Mouse (Mus musculus): ENCODE results near the gene Rimbp3. TPM values are rescaled to one million over a fixed set of nuclear protein-coding genes. Genes with fewer than 3 reads are reported as not detected.

The Rimbp3 gene
- polyA plus RNA-seq, 1 experiment from 2014 or later = 0.24 TPM

DNA sequence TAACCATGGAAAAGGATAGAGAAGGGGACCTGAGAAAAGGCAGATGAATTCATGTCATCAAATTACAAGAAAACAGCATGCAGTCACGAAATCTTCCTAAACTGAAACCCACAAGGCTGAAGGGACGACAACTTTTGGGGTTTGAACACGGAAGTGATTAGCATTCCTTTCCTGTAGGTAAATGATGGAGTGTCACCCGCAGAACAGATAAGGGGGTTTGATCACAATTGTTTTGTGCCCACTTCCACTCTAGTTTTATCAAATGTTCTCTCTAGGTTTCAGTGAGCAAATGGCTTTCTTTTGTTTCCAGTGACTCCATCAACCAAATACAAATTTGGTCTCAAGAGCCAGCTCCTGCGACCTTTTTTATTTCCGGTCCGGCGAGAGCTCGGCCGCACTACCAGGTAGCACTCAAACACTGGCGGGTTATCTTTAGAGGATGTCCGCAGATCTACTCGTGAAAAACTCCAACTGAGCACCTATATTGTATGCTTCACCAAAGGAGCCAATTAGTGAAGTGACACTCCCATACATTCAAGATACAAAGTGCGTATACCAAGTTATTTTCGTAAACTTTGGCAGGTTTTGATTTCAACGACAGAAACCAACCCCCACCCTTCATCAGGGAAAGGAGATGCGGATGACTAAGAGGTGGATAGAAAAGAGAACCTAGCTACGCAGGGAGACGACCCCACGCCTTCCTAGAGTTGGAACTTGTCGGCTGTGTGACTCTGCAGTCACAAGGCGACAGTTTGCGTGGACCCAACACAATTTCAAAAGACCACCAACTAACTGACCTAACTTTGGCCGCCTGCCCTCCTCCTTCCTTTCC lies 8.1 kb upstream of the Rimbp3 start:
- Histone ChIP-seq H3K9ac (peak overlapping the region; percentile 100), H3K27me3 (no peaks in the 10 kb centered on the region), H3K4me2 (peak overlapping the region; percentile 60), H3K4me1 (peaks cover 20% of the 10 kb centered on the region), H3K4me3 (peak overlapping the region; percentile 100), H3K36me3 (no peaks in the 10 kb centered on the region), H3K27ac (peak overlapping the region; percentile 74), H3K9me3 (no peaks in the 10 kb centered on the region)
- 2% methylated on average over 24 of the region's 24 CpGs for WGBS
- no peak for ATAC-seq (ENCODE audit: borderline replicate concordance, extremely low read depth, low FRiP score, low TSS enrichment)

DNA sequence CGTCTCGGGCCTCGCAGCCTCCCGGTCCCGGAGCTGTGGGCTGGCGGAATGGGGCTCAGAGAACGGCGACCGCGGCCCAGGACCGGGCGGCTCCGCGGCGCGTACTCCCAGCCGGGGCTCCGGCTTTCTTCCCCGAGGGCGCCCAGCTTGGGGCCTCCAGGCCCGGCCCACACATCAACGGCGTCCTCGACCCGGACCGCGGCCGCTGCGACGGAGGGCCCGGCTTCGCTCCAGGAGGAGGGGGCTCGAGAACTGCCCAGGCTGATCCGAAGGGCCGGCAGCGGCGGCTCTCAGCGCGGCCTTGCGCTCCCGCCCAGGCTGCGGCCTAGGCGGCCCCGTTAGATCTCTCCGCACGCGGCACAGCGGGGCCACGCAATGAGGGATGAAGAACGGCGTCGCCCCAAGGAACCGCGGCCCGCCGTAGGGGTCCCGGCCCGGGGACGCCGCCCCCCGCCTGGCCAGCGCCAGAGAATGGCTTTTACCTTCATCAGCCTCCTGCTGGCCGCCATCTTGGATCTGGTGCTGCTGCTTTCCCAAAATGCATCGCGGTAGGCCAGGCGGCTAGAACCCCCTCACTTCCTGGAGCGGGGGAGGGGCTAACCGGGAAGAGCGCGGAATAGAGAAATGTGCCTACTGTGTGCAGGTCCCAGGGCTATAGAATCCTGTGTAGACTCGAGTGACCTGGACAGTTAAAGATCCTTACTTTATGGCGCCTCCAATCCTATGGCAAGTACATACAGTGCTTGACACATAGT lies 7.3 kb upstream of the Rimbp3 start:
- peaks cover 20% of the 10 kb centered on the region for H3K4me1 ChIP-seq
- H3K36me3 ChIP-seq = no peaks in the 10 kb centered on the region
- H3K27ac ChIP-seq = peak overlapping the region; percentile 74
- peak overlapping the region; percentile 60 for H3K4me2 ChIP-seq
- no peaks in the 10 kb centered on the region for H3K9me3 ChIP-seq
- 1% methylated on average over 65 of the region's 72 CpGs for whole genome bisulfite sequencing
- peaks cover 1% of the 10 kb centered on the region; the same call in 1 of the 2 replicates for H3K27me3 ChIP-seq
- H3K4me3 ChIP-seq = peak overlapping the region; percentile 100
- ATAC-seq (ENCODE audit: borderline replicate concordance, extremely low read depth, low FRiP score, low TSS enrichment) = peak; percentile 91
- peak overlapping the region; percentile 100 for H3K9ac ChIP-seq

DNA sequence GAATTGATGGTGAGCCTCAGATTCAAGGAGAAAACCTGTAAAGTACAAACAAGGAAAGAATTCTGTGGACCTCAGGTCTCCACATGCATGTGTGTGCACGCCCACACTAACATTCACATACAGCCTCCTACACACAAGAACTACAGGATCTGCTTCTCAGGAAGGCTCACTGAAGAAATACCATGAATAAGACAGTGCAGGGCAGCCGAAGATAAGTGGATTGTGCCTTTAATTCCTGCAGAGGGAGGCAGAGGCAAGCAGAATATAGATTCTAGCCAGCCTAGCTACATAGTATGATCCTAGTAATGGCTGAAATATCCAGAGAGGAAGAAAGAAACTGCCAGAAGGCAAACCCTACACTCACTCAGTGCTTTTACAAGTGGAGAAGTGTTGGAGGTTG lies 6.4 kb upstream of the Rimbp3 start:
- Histone ChIP-seq H3K36me3 (no peaks in the 10 kb centered on the region), H3K27ac (no peak overlapping the region), H3K4me3 (no peak overlapping the region), H3K9ac (no peak overlapping the region), H3K4me1 (peaks cover 20% of the 10 kb centered on the region), H3K9me3 (no peaks in the 10 kb centered on the region), H3K4me2 (no peak overlapping the region), H3K27me3 (peaks cover 9% of the 10 kb centered on the region; the same call in 1 of the 2 replicates)
- 36% methylated on average over 2 of the region's 2 CpGs for WGBS
- ATAC-seq (ENCODE audit: borderline replicate concordance, extremely low read depth, low FRiP score, low TSS enrichment) = peak; percentile 41; the same call in 1 of the 2 replicates

DNA sequence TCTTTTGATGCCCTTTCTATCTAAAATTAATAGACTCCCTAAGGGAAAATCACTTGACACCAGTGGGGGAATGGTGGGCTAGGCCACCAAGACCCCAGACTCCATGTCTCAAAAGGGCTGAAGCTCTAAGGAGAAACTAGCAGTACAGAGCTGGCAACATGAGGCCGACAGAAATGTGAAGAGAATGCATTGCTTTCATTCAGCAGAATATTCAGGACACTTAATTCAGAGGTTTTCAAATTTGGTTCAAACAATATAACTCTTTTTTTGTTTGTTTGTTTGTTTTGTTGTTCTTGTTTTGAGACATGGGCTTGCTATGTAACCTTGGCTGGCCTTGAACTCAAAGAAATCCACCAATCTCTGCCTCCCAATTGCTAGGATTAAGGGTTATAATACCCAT lies 5.9 kb upstream of the Rimbp3 start, which contains the start of gene Ube2l3:
TSS of gene Ube2l3 (minus strand) at position 101 of the 400 bp plus-strand sequence.
- ATAC-seq (ENCODE audit: borderline replicate concordance, extremely low read depth, low FRiP score, low TSS enrichment) = no peak
- Histone ChIP-seq H3K4me2 (peak within 1 kb of the TSS; percentile 60), H3K27ac (no peak within 1 kb of the TSS), H3K9ac (peak within 1 kb of the TSS; percentile 100), H3K4me3 (peak within 1 kb of the TSS; percentile 100), H3K27me3 (peaks cover 12% of the 10 kb centered on the region; the same call in 1 of the 2 replicates), H3K4me1 (peaks cover 20% of the 10 kb centered on the region), H3K36me3 (no peaks in the 10 kb centered on the region), H3K9me3 (no peaks in the 10 kb centered on the region)
- 79% methylated on average over 1 of the region's 1 CpGs for WGBS

DNA sequence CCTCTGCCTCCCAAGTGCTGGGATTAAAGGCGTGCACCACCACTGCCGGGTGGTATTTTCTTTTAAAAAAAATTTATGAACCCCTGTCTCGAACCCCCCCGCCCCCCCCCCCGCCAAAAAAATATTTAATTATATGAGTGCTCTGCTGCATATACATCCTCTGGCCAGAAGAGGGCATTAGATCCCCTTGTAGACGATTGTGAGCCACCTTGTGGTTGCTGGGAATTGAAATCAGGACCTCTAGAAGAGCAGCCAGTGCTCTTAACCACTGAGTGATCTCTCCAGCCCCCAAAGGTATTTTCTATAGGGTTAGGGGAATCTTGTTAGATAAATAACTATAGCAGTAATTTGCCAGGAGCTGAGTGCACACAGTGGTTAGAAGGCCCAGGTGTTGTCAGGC lies 3.4 kb upstream of the Rimbp3 start:
- no peaks in the 10 kb centered on the region for H3K36me3 ChIP-seq
- no peak overlapping the region for H3K27ac ChIP-seq
- no peak overlapping the region for H3K9ac ChIP-seq
- 2% methylated on average over 6 of the region's 6 CpGs for WGBS
- H3K9me3 ChIP-seq = no peaks in the 10 kb centered on the region
- peaks cover 25% of the 10 kb centered on the region for H3K4me1 ChIP-seq
- H3K4me2 ChIP-seq = no peak overlapping the region
- H3K27me3 ChIP-seq = peaks cover 28% of the 10 kb centered on the region
- no peak for ATAC-seq (ENCODE audit: borderline replicate concordance, extremely low read depth, low FRiP score, low TSS enrichment)
- H3K4me3 ChIP-seq = no peak overlapping the region

DNA sequence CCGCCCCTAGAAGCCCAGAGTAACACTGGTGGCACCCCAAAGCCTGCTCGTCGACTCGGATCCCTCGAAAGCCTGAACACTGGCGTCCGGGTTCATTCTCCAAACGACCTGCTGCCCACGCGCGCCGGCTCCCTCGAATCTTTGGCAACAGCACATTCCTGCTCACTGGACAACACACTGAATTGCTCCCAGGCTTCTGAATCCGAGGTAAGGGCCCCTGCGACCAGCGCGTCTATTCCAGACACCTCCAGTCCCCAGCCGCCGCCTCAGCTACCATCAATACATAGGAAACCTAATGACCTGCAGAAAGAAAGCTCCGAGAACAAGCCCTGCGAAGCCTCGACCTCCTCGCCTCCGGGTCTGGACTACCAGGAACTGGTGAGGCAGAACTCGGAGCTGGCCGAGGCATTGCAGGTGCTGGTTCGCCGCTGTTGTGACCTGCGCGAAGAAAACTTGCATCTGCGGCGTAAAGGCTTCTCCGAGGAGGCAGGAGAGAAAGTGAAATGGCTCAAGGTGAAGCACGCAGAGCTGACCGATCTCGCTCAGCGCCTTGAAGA lies 1.1 kb downstream of the Rimbp3 start:
- peak; percentile 9; the same call in 1 of the 2 replicates for ATAC-seq (ENCODE audit: borderline replicate concordance, extremely low read depth, low FRiP score, low TSS enrichment)
- Histone ChIP-seq H3K9me3 (no peaks in the 10 kb centered on the region), H3K4me1 (peaks cover 20% of the 10 kb centered on the region), H3K27me3 (peaks cover 50% of the 10 kb centered on the region), H3K9ac (peak overlapping the region; percentile 23), H3K4me2 (peak overlapping the region; percentile 99), H3K36me3 (no peaks in the 10 kb centered on the region), H3K27ac (peak overlapping the region; percentile 12; the same call in 1 of the 2 replicates), H3K4me3 (peak overlapping the region; percentile 51)
- 1% methylated on average over 37 of the region's 37 CpGs for WGBS

DNA sequence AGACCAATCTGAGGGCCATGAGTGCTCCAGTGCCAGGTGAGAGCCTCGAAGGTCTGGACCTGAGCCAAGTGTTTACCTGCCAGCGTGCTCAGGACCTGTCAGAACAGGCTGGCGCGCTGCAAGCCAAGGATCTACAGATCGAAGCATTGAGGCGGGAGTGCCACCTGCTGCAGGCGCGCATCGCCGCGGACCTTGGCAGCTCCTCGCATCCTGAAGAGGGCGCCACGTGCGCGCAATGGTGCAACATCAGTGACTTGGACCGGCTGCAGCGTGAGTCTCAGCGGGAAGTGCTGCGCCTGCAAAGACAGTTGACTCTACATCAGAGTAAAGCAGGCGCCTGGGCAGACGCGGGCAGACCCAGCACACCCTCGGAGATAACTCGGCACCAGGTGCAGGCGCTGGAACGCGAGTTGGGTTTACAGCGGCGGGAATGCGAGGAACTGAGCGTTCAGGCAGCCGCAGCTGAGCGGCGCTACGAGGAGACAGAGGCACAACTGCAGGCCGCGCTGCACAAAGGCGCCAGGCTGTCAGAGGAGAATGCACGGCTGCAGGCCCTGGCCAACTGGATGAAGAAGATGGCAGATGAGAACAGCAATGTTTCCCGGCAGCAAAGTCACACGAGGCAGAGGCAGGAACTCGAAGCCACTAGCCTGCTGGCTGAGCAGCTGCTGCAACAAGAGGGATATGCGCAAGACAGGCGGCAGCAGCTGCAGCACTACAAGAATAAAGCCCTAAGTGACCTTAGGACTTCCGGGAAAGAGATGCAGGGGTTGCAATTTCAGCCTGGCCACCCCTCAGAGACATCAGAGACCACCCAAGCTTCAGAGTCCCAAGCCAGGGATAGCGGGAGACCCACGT lies 1.8 kb downstream of the Rimbp3 start:
- Histone ChIP-seq H3K36me3 (no peaks in the 10 kb centered on the region), H3K4me3 (peak overlapping the region; percentile 51), H3K27ac (peak overlapping the region; percentile 12; the same call in 1 of the 2 replicates), H3K9ac (peak overlapping the region; percentile 23; the same call in 1 of the 2 replicates), H3K4me1 (peaks cover 20% of the 10 kb centered on the region), H3K4me2 (peak overlapping the region; percentile 99), H3K9me3 (no peaks in the 10 kb centered on the region), H3K27me3 (peaks cover 50% of the 10 kb centered on the region)
- ATAC-seq (ENCODE audit: borderline replicate concordance, extremely low read depth, low FRiP score, low TSS enrichment) = peak; percentile 60
- WGBS = 7% methylated on average over 48 of the region's 48 CpGs

DNA sequence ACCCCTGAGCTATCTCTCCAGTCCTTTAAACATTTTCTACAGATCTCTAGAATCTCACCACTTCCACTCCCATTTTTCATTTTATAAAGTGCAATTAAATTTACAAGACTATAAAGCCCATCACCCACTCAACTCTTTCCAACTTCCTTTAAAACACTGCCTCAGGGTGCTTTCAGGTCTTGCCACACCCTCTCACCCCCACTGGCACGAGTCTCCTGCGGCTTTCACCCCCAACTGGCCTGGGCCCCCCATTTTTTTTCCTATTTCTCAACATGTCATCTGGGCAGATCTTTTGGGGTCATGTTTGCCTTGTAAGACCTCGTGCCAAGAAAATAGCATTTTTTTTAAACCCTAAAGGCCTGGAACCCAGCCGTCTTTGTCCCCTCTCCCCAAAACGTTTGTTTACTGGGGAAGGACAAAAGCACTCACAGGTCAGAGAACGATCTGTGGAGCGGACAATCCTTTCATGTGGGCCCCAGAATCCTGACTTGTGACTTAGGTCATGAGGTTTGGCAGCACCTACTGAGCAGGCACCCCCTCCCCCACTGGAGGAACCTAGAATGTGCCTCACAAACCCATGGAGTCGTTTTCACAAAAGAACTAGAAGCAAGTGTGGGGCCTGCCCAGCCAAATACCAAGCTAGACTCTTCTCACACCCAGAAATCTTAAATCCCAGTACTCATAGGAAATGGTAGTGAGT lies 8.7 kb downstream of the Rimbp3 start:
- no peak overlapping the region for H3K27ac ChIP-seq
- H3K4me1 ChIP-seq = peaks cover 7% of the 10 kb centered on the region; the same call in 1 of the 2 replicates
- no peak overlapping the region for H3K9ac ChIP-seq
- H3K9me3 ChIP-seq = no peaks in the 10 kb centered on the region
- no peak for ATAC-seq (ENCODE audit: borderline replicate concordance, extremely low read depth, low FRiP score, low TSS enrichment)
- no peak overlapping the region for H3K4me3 ChIP-seq
- H3K36me3 ChIP-seq = no peaks in the 10 kb centered on the region
- H3K27me3 ChIP-seq = 0 out of 2 replicates have a peak, but pooled peaks cover under 1% of the 10 kb centered on the region
- no peak overlapping the region for H3K4me2 ChIP-seq
- 36% methylated on average over 8 of the region's 8 CpGs for WGBS

DNA sequence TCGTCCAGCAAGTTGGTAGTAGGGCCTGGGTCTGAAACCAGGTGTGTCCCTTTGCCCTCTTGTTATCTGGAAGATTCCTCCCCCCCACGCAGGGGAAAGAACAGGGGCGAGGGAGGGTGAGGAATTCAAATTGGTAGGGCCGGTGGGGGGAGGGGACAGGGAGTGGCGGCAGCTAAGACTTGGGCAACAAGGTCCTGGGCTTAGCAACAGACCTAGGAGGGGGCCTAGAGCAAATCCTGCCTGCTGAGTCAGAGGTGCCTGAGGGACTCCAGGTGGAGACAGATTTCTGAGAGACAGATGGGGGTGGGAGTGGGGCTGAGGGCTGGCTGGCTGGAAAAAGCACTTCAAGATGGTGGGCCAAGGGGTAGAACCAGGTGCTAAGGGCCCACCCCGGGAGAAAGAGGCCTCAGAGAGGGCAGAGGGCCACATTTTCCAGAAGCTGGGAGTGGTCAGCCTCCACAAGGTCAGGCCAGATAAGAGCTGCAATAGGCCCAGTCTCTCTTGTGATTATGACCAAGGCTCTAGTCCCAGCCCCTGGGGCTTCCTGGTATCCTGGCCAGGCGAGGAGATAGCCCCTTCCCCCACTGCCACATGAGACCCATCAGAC lies 11.8 kb downstream of the Rimbp3 start:
- Histone ChIP-seq H3K36me3 (no peaks in the 10 kb centered on the region), H3K27me3 (no peaks in the 10 kb centered on the region), H3K4me2 (no peak overlapping the region), H3K27ac (no peak overlapping the region), H3K9ac (no peak overlapping the region), H3K4me1 (peaks cover 7% of the 10 kb centered on the region; the same call in 1 of the 2 replicates), H3K9me3 (no peaks in the 10 kb centered on the region), H3K4me3 (no peak overlapping the region)
- ATAC-seq (ENCODE audit: borderline replicate concordance, extremely low read depth, low FRiP score, low TSS enrichment) = no peak
- WGBS = 27% methylated on average over 7 of the region's 7 CpGs

DNA sequence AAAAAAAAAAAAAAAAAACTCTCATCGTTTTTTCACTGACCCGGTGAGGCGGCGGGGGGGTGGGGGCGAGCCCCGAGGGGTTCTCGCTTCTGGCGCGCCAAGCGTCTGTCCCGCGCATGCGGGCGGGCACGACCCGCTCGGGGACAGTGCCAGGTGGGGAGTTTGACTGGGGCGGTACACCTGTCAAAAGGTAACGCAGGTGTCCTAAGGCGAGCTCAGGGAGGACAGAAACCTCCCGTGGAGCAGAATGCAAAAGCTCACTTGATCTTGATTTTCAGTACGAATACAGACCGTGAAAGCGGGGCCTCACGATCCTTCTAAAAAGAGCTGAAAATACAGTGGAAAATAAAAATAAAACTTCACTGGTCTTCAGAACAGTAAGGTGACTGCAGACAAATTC lies 13.8 kb downstream of the Rimbp3 start:
- Histone ChIP-seq H3K27me3 (no peaks in the 10 kb centered on the region), H3K9ac (no peak overlapping the region), H3K9me3 (no peaks in the 10 kb centered on the region), H3K4me3 (no peak overlapping the region), H3K27ac (no peak overlapping the region), H3K4me2 (no peak overlapping the region), H3K36me3 (no peaks in the 10 kb centered on the region), H3K4me1 (peaks cover 7% of the 10 kb centered on the region; the same call in 1 of the 2 replicates)
- ATAC-seq (ENCODE audit: borderline replicate concordance, extremely low read depth, low FRiP score, low TSS enrichment) = peak; percentile 100
- 29% methylated on average over 25 of the region's 25 CpGs for WGBS
